7 mouse cellular contexts compared by ENCODE assay signal in the genomic region with DNA sequence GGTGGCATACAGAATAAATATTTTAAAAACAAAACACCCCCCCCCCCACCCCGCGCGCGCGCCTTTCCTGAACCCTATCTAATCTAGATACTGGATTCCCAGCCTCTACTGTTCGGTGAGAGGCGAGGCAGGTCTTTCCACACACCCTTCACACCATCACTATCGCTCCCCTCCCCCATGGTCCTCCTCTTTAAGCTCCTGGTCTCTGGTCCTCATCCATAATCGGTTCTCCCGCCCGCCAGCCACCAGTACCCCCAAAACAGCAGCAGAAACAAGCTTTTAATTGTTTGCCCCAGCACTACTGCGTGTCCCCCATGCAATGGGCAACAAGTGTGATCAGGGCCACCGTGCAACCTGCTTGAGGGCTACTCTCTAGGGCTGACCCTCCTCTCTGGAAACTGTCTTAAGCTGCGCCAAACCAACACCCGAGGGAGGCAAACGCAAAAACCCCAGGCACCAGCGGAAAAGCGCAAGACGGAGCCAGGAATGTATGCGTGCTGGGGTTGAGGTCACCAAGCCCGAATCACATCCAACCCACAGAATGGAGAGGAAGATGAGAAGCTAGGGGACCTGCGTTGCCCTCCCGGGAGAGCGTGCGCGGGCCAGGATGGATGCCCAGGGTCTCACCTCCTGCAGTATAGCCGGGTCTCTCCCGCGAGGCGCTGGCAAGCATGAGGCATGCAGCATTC. TPM values are rescaled to one million over a fixed set of nuclear protein-coding genes. Genes with fewer than 3 reads are reported as not detected.
DNase-seq lines count a peak whose midpoint lies in the region; ATAC-seq and TF ChIP-seq lines count a peak whose summit lies in the region.

No protein-coding gene starts in this region.

- H3K79me2 ChIP-seq in liver, adult 2 months (ENCODE audit: control insufficient read depth, insufficient read depth, low read length): no peaks in the 10 kb centered on the region

- 7% methylated on average over 30 of the region's 30 CpGs for WGBS in liver, adult 2 months
- 3% methylated on average over 30 of the region's 30 CpGs for WGBS in hindbrain, embryonic 16.5 days
- WGBS in lung, embryonic 16.5 days: 4% methylated on average over 30 of the region's 30 CpGs

- TF ChIP-seq POLR2A in liver, adult 2 months (IDR thresholded peaks at IDR 0.05; ENCODE audit: extremely low read depth, insufficient read depth, low read length): no peak
- TF ChIP-seq POLR2A in embryonic fibroblast, embryonic 13.5 days (IDR thresholded peaks at IDR 0.05; ENCODE audit: low read depth, low read length): 0 out of 2 replicates have a peak, but pooled peaks have one; percentile 17

- no peak for TF ChIP-seq CTCF in liver, adult 2 months (IDR thresholded peaks at IDR 0.05; ENCODE audit: low read depth, low read length)
- TF ChIP-seq CTCF in embryonic fibroblast, embryonic 13.5 days (IDR thresholded peaks at IDR 0.05; ENCODE audit: borderline replicate concordance, insufficient read depth, low read length): no peak

- H3K36me3 ChIP-seq in liver, adult 2 months (ENCODE audit: control insufficient read depth, insufficient read depth, low read length): no peaks in the 10 kb centered on the region
- no peaks in the 10 kb centered on the region for H3K36me3 ChIP-seq in hindbrain, embryonic 16.5 days (ENCODE audit: control insufficient read depth, insufficient read depth, low read length)
- no peaks in the 10 kb centered on the region for H3K36me3 ChIP-seq in lung, embryonic 16.5 days (ENCODE audit: control insufficient read depth, insufficient read depth, low read length)

- H3K4me1 ChIP-seq in liver, adult 2 months (ENCODE audit: control insufficient read depth, insufficient read depth, low read length): no peaks in the 10 kb centered on the region
- peaks cover 5% of the 10 kb centered on the region; the same call in 1 of the 2 replicates for H3K4me1 ChIP-seq in embryonic fibroblast, embryonic 13.5 days (ENCODE audit: control insufficient read depth, insufficient read depth, low read length)
- peaks cover 10% of the 10 kb centered on the region for H3K4me1 ChIP-seq in hindbrain, embryonic 16.5 days (ENCODE audit: control insufficient read depth, insufficient read depth, low read depth, low read length)
- peaks cover 17% of the 10 kb centered on the region for H3K4me1 ChIP-seq in lung, embryonic 16.5 days (replicated peaks; ENCODE audit: control insufficient read depth, insufficient read depth, low read length)

- peak overlapping the region; percentile 24; the same call in 1 of the 2 replicates for H3K4me3 ChIP-seq in liver, adult 2 months (ENCODE audit: insufficient read depth, low read depth, low read length)
- peak overlapping the region; percentile 32 for H3K4me3 ChIP-seq in embryonic fibroblast, embryonic 13.5 days (ENCODE audit: insufficient read depth, low read length)
- peak overlapping the region; percentile 82 for H3K4me3 ChIP-seq in hindbrain, embryonic 16.5 days (ENCODE audit: low read length)
- H3K4me3 ChIP-seq in lung, embryonic 16.5 days (ENCODE audit: low read length): peak overlapping the region; percentile 65

- no peak overlapping the region for H3K9ac ChIP-seq in liver, adult 2 months (ENCODE audit: low read depth, low read length)
- H3K9ac ChIP-seq in hindbrain, embryonic 16.5 days (ENCODE audit: low read depth, low read length): peak overlapping the region; percentile 76
- peak overlapping the region; percentile 49 for H3K9ac ChIP-seq in lung, embryonic 16.5 days (ENCODE audit: low read length)

- H3K27ac ChIP-seq in liver, adult 2 months (replicated peaks; ENCODE audit: insufficient read depth, low read depth, low read length): no peak overlapping the region
- H3K27ac ChIP-seq in embryonic fibroblast, embryonic 13.5 days (ENCODE audit: insufficient read depth, low read length): no peak overlapping the region
- peak overlapping the region; percentile 68 for H3K27ac ChIP-seq in hindbrain, embryonic 16.5 days (ENCODE audit: low read depth, low read length)
- no peak overlapping the region for H3K27ac ChIP-seq in lung, embryonic 16.5 days (ENCODE audit: low read length)

- H3K9me3 ChIP-seq in hindbrain, embryonic 16.5 days (ENCODE audit: control insufficient read depth, low read length): no peaks in the 10 kb centered on the region
- no peaks in the 10 kb centered on the region for H3K9me3 ChIP-seq in lung, embryonic 16.5 days (ENCODE audit: control insufficient read depth, low read length)

- peak; percentile 57 for ATAC-seq in hindbrain, embryonic 16.5 days
- ATAC-seq in lung, embryonic 16.5 days (ENCODE audit: low read depth): no peak

- DNase-seq in liver, adult 2 months (ENCODE audit: extremely low read depth, low read depth, low spot score): no peak
- no peak for DNase-seq in liver
- peak; percentile 36 for DNase-seq in right cerebral cortex, postnatal 25 days
- DNase-seq in thymus, postnatal 25 days: no peak

- H3K27me3 ChIP-seq in liver, adult 2 months (ENCODE audit: control insufficient read depth, insufficient read depth, low read length): peaks cover 14% of the 10 kb centered on the region
- H3K27me3 ChIP-seq in hindbrain, embryonic 16.5 days (replicated peaks; ENCODE audit: control insufficient read depth, insufficient read depth, low read length): no peaks in the 10 kb centered on the region
- H3K27me3 ChIP-seq in lung, embryonic 16.5 days (ENCODE audit: control insufficient read depth, insufficient read depth, low read depth, low read length): peaks cover 3% of the 10 kb centered on the region

- H3K4me2 ChIP-seq in hindbrain, embryonic 16.5 days (ENCODE audit: low read length): peak overlapping the region; percentile 90
- peak overlapping the region; percentile 98 for H3K4me2 ChIP-seq in lung, embryonic 16.5 days (ENCODE audit: low read depth, low read length)

RNA-seq across cellular contexts. Expression of a gene that starts 59.5 kb away (rescaled TPM):
- total RNA-seq in liver, adult 2 months (2014; rRNA removed): 0.09 and 0.13 TPM in 2 replicates
- 0.10 and 0.11 TPM in 2 replicates for polyA plus RNA-seq in liver, adult 2 months (2012; rRNA removed)
- polyA plus RNA-seq in embryonic fibroblast, embryonic 13.5 days (2011; ENCODE audit: insufficient read length, low read depth, missing spikeins): 21.8 and 35.6 TPM in 2 replicates
- polyA plus RNA-seq in hindbrain, embryonic 16.5 days (2015; fragmentation: Nextera tagmentation; extraction: Ambion mirVana): 18.1 and 20.2 TPM in 2 replicates
- polyA plus RNA-seq in lung, embryonic 16.5 days (2015; fragmentation: Nextera tagmentation; extraction: Ambion mirVana): 4.2 TPM in 2 replicates

Comparison
In these comparisons a context has a peak if more than half of its experiments do, and no peak if none do; other contexts are left out.
1. H3K4me3 ChIP-seq: peak in every context shown above with its lines; median percentile 82 in hindbrain, embryonic 16.5 days; 65 in lung, embryonic 16.5 days; 32 in embryonic fibroblast, embryonic 13.5 days; 24 in liver, adult 2 months.